Mouse (Mus musculus) NIH3T3 (cell line): ENCODE data around the gene Lin7b.

Experiments used
- DNase-seq: peaks from one replicate; pipeline ENCODE4 v3.0.0-alpha.2; 2012; ENCODE audit warnings: low read depth

Lin7b gene

GRCm38 (mm10) chr7:45353041-45353440, 17.3 kb downstream of the Lin7b start:
- no peak for DNase-seq

GRCm38 (mm10) chr7:45346905-45347304, 23.5 kb downstream of the Lin7b start:
- DNase-seq, result no peak

- DNase-seq, result peak; percentile 38
These were observed 26.8 kb downstream of the Lin7b start for GRCm38 (mm10) chr7:45343543-45343942.

DNA sequence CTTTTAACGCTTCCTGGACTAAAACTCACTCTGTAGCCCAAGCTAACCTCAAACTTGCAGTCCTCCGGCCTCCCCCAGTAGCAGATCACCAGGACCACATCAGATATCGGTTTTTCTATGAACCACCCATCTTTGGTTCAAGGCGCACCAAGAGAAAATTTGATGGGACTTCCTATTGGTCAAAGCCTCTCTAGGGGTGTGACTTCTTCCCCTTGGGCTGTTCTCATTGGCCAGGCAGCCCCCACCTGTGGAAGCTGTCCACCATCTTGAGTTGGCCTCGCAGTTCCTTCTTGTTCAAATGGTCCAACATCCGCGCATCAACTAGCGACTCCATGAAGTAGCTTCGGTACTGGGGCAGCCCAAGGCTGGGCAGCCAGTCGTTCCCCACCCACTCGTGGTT, 28.3 kb downstream of the Lin7b start:
- DNase-seq, result no peak

GRCm38 (mm10) chr7:45341303-45341702, 29.1 kb downstream of the Lin7b start:
- peak; percentile 94 for DNase-seq

GRCm38 (mm10) chr7:45340669-45341068, 29.7 kb downstream of the Lin7b start:
- peak; percentile 80 for DNase-seq

DNA sequence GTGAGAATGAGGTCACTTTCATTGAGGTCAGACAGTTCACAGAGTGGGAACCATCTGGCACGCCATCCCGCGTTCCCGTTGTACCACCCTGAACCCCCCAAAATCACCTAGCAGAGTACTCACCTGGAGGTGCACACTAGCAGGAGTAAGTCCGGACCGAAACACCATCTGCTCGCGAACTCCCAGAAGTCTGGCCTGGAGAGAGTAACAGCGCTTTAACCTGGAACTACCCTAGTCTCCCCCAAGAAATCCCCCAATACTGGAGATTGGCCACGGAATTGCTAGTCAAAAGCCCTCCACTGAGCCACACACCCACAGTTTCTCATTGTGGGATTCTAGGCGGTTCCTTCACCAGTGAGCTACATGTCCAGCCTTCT, 30.3 kb downstream of the Lin7b start:
- no peak for DNase-seq

GRCm38 (mm10) chr7:45339410-45340065, 30.8 kb downstream of the Lin7b start:
- DNase-seq, result peak; percentile 81

DNA sequence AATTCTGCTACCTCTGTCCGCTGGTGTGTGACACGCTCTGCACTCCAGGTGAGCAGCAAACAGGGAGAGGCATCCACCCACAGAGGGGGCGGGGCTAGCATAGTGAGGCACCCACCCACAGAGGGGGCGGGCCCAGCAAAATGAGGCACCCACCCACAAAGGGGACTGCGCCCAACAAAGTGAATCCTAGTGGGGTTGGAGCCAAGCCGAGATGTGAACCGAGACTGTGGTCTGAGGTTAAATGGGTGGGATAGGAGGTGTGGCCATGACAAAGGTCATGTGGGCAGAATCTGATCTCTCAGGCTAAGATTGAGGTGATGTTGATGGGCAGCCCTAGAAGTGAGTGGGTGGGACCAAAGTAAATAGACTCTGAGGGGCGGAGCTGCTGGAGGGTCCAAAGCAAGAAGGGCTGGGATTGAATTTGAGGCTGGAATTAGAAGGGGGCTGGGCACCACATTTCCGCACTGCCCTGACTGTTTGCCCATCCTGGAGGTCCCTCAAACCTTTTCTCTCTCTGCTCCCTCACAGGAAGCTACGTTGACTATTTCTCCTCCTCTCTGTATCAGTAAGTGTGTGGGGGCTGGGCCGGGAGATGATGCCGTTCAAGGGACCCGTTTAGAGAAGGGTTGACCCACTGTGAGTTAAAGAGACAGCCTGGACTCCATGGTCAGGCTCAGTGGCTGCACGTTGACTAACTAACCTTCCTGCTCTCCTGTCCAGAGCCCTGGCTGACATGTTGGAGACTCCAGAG, 32.0 kb downstream of the Lin7b start:
- no peak for DNase-seq

DNA sequence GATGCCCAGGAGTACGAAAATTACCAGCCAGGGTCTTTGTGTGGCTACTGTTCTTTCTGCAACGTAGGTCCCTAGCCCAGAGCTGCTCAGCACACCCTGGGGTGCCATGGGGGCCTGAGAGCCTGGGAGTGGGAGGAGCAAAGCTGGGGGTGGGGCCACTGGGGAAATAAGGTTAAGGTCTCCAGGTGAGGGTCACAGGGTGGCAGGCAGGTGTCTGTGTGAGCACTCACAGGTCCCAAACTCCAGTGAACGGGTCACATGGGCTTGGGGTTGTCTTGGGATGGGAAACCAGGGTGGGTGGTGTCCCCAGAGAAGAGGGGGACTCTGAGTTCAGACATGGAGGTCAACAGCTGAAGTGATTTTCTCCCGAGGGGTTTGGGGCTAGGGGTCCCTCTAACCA, 32.9 kb downstream of the Lin7b start:
- no peak for DNase-seq

- no peak for DNase-seq
These were observed 34.1 kb downstream of the Lin7b start for GRCm38 (mm10) chr7:45336319-45336718.

DNA sequence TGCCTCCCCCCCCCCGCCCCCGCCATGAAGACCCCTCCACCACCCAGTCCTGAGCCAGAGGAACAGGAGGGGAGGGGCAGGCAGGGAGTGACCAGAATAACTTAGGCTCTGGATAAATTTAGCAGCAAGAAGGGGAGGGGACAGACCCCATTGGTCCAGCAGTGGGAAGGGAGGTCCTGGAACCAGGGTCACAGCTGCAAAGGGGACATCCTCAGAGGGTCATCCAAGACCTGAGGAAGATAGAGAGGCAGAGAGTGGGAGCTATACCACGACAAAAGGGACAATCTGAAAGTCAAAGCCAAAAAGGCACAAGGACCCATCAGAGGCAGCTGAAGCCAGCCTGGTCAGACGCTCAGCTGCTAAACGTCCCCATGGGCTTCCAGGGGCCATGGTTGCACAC, 35.3 kb downstream of the Lin7b start, which contains the start of gene Hrc:
Gene Hrc (plus strand): TSS at position 235 of the 400 bp plus-strand sequence.
- no peak for DNase-seq

DNA sequence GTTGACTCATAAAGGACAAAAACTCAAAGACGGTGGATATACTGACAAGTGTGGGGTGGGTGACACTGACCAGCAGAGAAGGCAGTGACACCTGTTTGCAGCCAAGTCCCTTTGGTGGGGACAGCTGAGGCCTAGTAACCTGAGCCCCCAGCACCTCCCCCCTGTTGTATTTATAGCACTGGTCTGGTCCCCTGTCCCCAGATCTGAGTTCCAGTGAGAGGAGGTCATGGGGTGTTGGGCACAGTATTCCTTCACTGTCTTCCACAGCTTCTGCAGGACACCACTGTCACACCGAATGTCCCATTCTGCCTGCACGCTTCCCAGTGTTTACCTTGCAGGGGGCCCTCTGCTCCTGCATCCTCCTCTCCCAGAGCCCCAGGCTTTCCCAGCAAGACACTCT, 35.8 kb downstream of the Lin7b start:
- DNase-seq, result no peak

- peak; percentile 90 for DNase-seq
These were observed 36.9 kb downstream of the Lin7b start, which contains the start of gene Trpm4 for GRCm38 (mm10) chr7:45333431-45333982. Gene Trpm4, minus strand, starts transcription at chr7:45333780.

GRCm38 (mm10) chr7:45332685-45333425, 37.5 kb downstream of the Lin7b start:
- peak; percentile 67 for DNase-seq

- DNase-seq, result no peak
These were observed 38.9 kb downstream of the Lin7b start for GRCm38 (mm10) chr7:45331502-45331901.

DNA sequence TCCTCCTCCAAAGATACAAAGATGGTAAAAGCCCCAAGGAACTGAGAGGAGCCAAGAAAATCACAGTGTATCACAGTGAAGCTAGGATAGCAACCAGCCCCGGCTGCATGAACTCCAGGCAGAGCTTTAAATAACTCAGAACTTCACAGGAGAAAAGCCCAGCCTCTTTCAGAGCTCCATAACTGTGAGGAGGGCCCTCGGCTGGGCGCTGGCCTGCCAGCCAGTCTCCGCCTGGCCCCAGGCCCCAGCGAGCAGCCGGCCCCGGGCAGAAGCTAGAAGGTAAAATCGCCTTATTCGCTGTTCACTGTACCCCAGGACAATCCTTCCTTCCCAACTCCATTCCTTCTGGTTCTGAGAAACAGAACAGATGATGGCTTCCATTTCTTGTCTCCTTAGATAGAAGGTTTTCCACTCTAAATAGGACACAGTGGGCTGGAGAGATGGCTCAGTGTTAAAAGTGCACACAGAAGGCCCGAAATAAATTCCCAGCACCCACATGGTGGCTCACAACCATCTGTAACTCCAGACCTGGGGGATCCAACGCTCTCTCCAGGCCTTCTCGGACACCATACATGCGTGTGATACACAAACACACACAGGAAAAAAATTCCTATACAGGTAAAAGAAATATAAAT, 41.4 kb downstream of the Lin7b start:
- no peak for DNase-seq

GRCm38 (mm10) chr7:45325800-45326199, 44.6 kb downstream of the Lin7b start:
- DNase-seq, result peak; percentile 33

- DNase-seq, result no peak
These were observed 47.3 kb downstream of the Lin7b start for GRCm38 (mm10) chr7:45323069-45323468.

- DNase-seq, result no peak
These were observed 48.1 kb downstream of the Lin7b start for GRCm38 (mm10) chr7:45322245-45322644.
